Mouse (Mus musculus) thymus, adult 18-20 months (tissue): Measurements from ENCODE around the gene Rab32.
"Not testable (repeated sequence)": the region's sequence is repeated elsewhere in the genome, so short reads cannot be mapped to it uniquely, and the experiment has no call there.

ENCODE experiments used
- DNase-seq, 2 experiments: peaks; one replicate each; pipeline ENCODE4 v3.0.0; 2022; ENCODE audit warnings: mixed read lengths in 2 of 2

Gene Rab32

GRCm38 (mm10) chr10:10557570-10558336 is at the start of gene Rab32:
Gene Rab32, minus strand, starts transcription at chr10:10558265.
- peak; percentile 71 to 74 for DNase-seq

DNA sequence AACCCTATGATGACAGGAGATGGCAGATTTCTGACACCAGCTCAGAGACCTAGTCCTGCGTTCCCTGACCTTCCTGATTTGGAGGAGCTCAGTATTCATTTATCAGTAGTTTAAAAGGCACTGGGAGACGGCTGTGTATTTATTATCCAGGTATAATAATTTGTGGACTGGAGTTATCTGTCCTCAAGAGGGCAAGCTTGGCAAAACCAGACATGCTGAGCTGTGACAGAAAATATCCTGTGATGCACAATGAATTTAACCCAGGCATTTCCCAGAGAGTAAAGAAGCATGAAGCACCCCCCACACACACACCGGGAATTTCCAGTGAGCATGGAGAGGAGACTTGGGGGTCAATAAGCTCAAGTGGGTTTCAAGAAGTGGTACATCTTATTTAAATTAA is 42.7 kb upstream of the Rab32 start:
- no peak for DNase-seq

DNA sequence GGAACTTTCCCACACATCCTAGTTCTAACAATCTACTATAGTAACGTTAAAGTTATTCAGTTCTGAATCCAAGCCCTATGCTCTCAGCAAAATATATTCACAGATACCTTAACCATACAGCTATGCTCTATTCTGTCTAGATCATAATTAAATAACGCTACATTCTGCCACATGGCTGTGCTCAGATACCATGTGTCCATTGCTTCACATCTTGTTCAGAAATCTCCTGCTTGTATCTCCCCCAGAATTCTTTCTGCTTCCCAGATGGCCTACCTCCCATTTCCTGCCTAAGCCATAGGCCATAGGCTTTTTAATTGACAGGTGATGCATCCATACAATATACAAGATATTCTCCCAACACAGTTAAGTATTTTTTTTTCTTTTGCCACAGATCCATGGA is 39.4 kb upstream of the Rab32 start:
- not testable (repeated sequence) for DNase-seq

- no peak for DNase-seq
Observed at GRCm38 (mm10) chr10:10580811-10581210, 22.7 kb upstream of the Rab32 start.

GRCm38 (mm10) chr10:10579821-10580220 is 21.8 kb upstream of the Rab32 start:
- no peak for DNase-seq

GRCm38 (mm10) chr10:10558337-10558711 is 259 bp upstream of the Rab32 start:
- no peak for DNase-seq

DNA sequence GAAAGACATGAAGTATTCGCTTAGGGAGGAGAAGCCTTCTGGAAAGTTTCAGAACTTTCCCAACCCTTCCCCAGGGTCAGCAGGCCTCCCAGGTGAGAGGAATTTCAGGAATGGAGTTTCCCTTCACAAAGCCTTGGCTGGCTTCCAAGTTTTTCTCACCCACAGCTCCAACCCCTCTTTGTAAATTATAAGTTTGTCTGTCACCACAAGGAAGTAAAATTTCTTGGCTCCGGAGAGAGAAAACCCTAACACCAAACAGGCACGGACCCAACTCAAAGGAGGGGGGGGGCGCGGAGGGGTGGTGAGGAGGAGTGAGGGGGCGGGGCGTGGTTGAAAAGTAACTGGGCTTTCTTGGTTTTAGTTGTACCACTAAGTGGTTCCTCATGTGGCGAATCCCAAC is 980 bp downstream of the Rab32 start:
- DNase-seq = no peak

DNA sequence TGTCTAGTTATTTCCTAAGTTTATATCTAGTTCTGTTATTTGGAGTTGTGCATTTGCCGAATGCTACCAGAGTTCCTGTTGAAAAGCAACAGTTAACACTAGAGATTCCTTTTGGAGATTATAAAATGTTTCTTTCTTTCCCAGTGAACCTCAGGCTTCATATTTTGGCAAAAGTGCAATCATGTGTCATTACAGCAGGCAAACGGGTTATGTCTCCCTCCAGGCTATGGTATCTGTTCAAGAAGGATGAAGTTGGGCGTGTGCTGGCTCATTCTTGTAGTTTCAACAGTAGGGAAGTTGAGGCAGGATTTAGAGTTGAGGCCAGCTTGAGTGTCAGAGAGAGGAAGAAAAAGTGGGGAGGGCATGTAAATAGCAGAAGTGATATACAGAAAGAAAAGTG is 2.4 kb downstream of the Rab32 start:
- no peak for DNase-seq

DNA sequence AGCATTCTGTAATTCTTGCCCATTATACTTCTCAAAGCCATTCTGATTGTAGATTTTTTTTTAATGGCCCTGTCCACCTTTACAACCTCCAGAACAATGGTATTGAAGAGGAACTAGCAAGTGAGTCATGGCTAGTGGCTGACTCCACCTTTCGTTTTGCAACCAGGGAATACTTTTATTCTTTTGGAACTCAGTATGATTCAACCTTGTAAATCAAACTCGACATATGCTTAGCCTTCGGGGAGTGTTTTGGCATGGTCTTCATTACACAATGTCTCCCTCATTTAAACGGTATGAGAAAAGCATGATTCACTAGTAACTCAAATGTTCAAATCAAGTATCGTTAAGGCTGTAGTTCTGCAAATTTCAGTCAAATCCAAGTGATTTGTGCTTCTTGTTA is 2.8 kb downstream of the Rab32 start:
- DNase-seq = no peak

DNA sequence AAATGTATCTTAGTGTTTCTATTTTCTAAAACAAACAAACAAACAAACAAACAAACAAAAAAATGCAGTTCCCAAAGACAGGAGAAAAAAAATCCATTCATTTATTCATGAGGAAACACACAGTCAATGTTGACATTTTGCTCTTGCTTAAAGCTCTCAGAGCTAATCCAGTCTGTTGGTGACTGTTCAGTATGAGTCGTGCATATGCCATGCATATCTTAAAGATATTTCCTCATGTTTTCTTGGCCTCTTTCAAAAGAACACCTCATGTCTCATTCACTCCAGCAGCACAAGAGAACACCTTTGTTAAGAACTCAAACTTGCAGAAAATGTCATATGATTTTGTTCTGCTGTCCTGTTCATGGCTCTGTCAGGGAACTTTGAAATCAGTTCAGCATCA is 7.9 kb downstream of the Rab32 start:
- no peak for DNase-seq

- DNase-seq = no peak
Observed at GRCm38 (mm10) chr10:10546623-10547022, 11.4 kb downstream of the Rab32 start.

DNA sequence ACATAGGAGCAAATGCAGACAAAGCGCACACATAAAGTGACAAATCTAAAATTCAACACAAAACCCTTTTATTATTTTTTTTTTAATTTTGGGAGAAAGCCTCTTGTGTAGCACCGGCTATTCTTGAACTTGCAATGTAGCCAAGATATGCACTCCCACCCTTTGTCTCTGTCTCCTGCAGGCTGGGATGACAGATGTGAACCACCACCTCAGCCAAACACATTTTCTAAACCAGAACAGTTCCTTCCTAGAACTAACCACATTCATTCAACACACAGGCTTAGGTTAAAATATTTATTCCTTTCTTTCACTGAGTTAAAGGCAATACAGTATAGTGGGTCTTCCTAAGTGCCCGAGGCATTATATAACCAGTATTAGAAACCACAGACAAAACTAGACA is 13.1 kb downstream of the Rab32 start:
- DNase-seq = no peak
